Mouse (Mus musculus): ENCODE measurements around the gene Epb41l5. TPM values are rescaled to one million over a fixed set of nuclear protein-coding genes. Genes with fewer than 3 reads are reported as not detected.

Epb41l5 gene
- 31.8 and 40.4 TPM in 2 replicates for polyA plus RNA-seq (2016; fragmentation: Nextera tagmentation; extraction: Ambion mirVana)

GRCm38 (mm10) chr1:119648205-119649111 is at the start of gene Epb41l5:
Gene Epb41l5 (minus strand): TSS chr1:119649000.
- H3K27me3 ChIP-seq (ENCODE audit: insufficient read depth, poor library complexity, severe bottlenecking) = no peaks in the 10 kb centered on the region
- H3K4me1 ChIP-seq (replicated peaks) = peaks cover 20% of the 10 kb centered on the region
- no peaks in the 10 kb centered on the region for H3K36me3 ChIP-seq
- DNase-seq (ENCODE audit: low spot score) = peak; percentile 89
- H3K9me3 ChIP-seq = no peaks in the 10 kb centered on the region
- peak within 1 kb of the TSS; percentile 95 for H3K27ac ChIP-seq
- WGBS = under 1% methylated on average over 86 of the region's 86 CpGs
- H3K4me3 ChIP-seq = peak within 1 kb of the TSS; percentile 88

GRCm38 (mm10) chr1:119696860-119697259 is 48.1 kb upstream of the Epb41l5 start:
- Histone ChIP-seq H3K4me1 (replicated peaks) (no peaks in the 10 kb centered on the region), H3K27me3 (ENCODE audit: insufficient read depth, poor library complexity, severe bottlenecking) (no peaks in the 10 kb centered on the region), H3K9me3 (no peaks in the 10 kb centered on the region), H3K36me3 (peaks cover 55% of the 10 kb centered on the region), H3K4me3 (no peak overlapping the region), H3K27ac (no peak overlapping the region)
- 98% methylated on average over 1 of the region's 1 CpGs for WGBS
- DNase-seq (ENCODE audit: low spot score) = no peak

- H3K36me3 ChIP-seq = peaks cover 49% of the 10 kb centered on the region
- H3K4me3 ChIP-seq = no peak overlapping the region
- H3K4me1 ChIP-seq (replicated peaks) = no peaks in the 10 kb centered on the region
- WGBS = 92% methylated on average over 3 of the region's 3 CpGs
- H3K9me3 ChIP-seq = no peaks in the 10 kb centered on the region
- H3K27ac ChIP-seq = no peak overlapping the region
- H3K27me3 ChIP-seq (ENCODE audit: insufficient read depth, poor library complexity, severe bottlenecking) = no peaks in the 10 kb centered on the region
- DNase-seq (ENCODE audit: low spot score) = no peak
These were observed 37.2 kb upstream of the Epb41l5 start for GRCm38 (mm10) chr1:119685773-119686558.

GRCm38 (mm10) chr1:119681663-119682213 is 32.9 kb upstream of the Epb41l5 start:
- WGBS = 91% methylated on average over 2 of the region's 2 CpGs
- DNase-seq (ENCODE audit: low spot score) = no peak
- no peaks in the 10 kb centered on the region for H3K4me1 ChIP-seq (replicated peaks)
- H3K27me3 ChIP-seq (ENCODE audit: insufficient read depth, poor library complexity, severe bottlenecking) = no peaks in the 10 kb centered on the region
- H3K36me3 ChIP-seq = peaks cover 52% of the 10 kb centered on the region
- no peak overlapping the region for H3K27ac ChIP-seq
- no peak overlapping the region for H3K4me3 ChIP-seq
- no peaks in the 10 kb centered on the region for H3K9me3 ChIP-seq

GRCm38 (mm10) chr1:119674984-119675383 is 26.2 kb upstream of the Epb41l5 start:
- WGBS = 79% methylated on average over 1 of the region's 1 CpGs
- Histone ChIP-seq H3K4me3 (no peak overlapping the region), H3K27me3 (ENCODE audit: insufficient read depth, poor library complexity, severe bottlenecking) (no peaks in the 10 kb centered on the region), H3K4me1 (replicated peaks) (no peaks in the 10 kb centered on the region), H3K36me3 (peaks cover 39% of the 10 kb centered on the region), H3K9me3 (no peaks in the 10 kb centered on the region), H3K27ac (no peak overlapping the region)
- no peak for DNase-seq (ENCODE audit: low spot score)

- Histone ChIP-seq H3K36me3 (peaks cover 22% of the 10 kb centered on the region), H3K27me3 (ENCODE audit: insufficient read depth, poor library complexity, severe bottlenecking) (no peaks in the 10 kb centered on the region), H3K4me1 (replicated peaks) (no peaks in the 10 kb centered on the region), H3K4me3 (no peak overlapping the region), H3K9me3 (no peaks in the 10 kb centered on the region), H3K27ac (no peak overlapping the region)
- DNase-seq (ENCODE audit: low spot score) = no peak
- WGBS = 93% methylated on average over 7 of the region's 7 CpGs
These were observed 18.1 kb upstream of the Epb41l5 start for GRCm38 (mm10) chr1:119666904-119667303.

GRCm38 (mm10) chr1:119654307-119654706 is 5.5 kb upstream of the Epb41l5 start:
- peaks cover 6% of the 10 kb centered on the region; the same call in 1 of the 2 replicates for H3K36me3 ChIP-seq
- H3K9me3 ChIP-seq = no peaks in the 10 kb centered on the region
- no peak for DNase-seq (ENCODE audit: low spot score)
- no peak overlapping the region for H3K27ac ChIP-seq
- WGBS = 93% methylated on average over 2 of the region's 2 CpGs
- no peaks in the 10 kb centered on the region for H3K27me3 ChIP-seq (ENCODE audit: insufficient read depth, poor library complexity, severe bottlenecking)
- H3K4me3 ChIP-seq = no peak overlapping the region
- H3K4me1 ChIP-seq (replicated peaks) = no peaks in the 10 kb centered on the region

- H3K27ac ChIP-seq = no peak overlapping the region
- H3K4me1 ChIP-seq (replicated peaks) = peaks cover 20% of the 10 kb centered on the region
- no peaks in the 10 kb centered on the region for H3K36me3 ChIP-seq
- no peaks in the 10 kb centered on the region for H3K9me3 ChIP-seq
- no peak for DNase-seq (ENCODE audit: low spot score)
- H3K4me3 ChIP-seq = no peak overlapping the region
- 91% methylated on average over 5 of the region's 5 CpGs for WGBS
- H3K27me3 ChIP-seq (ENCODE audit: insufficient read depth, poor library complexity, severe bottlenecking) = no peaks in the 10 kb centered on the region
These were observed 1.6 kb upstream of the Epb41l5 start for GRCm38 (mm10) chr1:119650386-119650785.

GRCm38 (mm10) chr1:119649627-119650026 is 827 bp upstream of the Epb41l5 start:
- WGBS = 72% methylated on average over 2 of the region's 2 CpGs
- DNase-seq (ENCODE audit: low spot score) = no peak

GRCm38 (mm10) chr1:119646356-119646755 is 2.4 kb downstream of the Epb41l5 start:
- Histone ChIP-seq H3K4me3 (no peak overlapping the region), H3K27me3 (ENCODE audit: insufficient read depth, poor library complexity, severe bottlenecking) (no peaks in the 10 kb centered on the region), H3K27ac (no peak overlapping the region), H3K4me1 (replicated peaks) (peaks cover 32% of the 10 kb centered on the region), H3K9me3 (no peaks in the 10 kb centered on the region), H3K36me3 (peaks cover 6% of the 10 kb centered on the region; the same call in 1 of the 2 replicates)
- no peak for DNase-seq (ENCODE audit: low spot score)
- 82% methylated on average over 2 of the region's 2 CpGs for WGBS

More at GRCm38 (mm10) chr1:119649627-119650026, 827 bp upstream of the Epb41l5 start:
- Histone ChIP-seq H3K9me3 (no peaks in the 10 kb centered on the region), H3K27me3 (ENCODE audit: insufficient read depth, poor library complexity, severe bottlenecking) (no peaks in the 10 kb centered on the region), H3K4me1 (replicated peaks) (peaks cover 20% of the 10 kb centered on the region), H3K27ac (no peak overlapping the region), H3K4me3 (no peak overlapping the region), H3K36me3 (no peaks in the 10 kb centered on the region)

GRCm38 (mm10) chr1:119642367-119642766 is 6.4 kb downstream of the Epb41l5 start:
- H3K4me3 ChIP-seq = no peak overlapping the region
- H3K36me3 ChIP-seq = peaks cover 11% of the 10 kb centered on the region
- H3K27ac ChIP-seq = no peak overlapping the region
- peaks cover 20% of the 10 kb centered on the region for H3K4me1 ChIP-seq (replicated peaks)
- no peaks in the 10 kb centered on the region for H3K9me3 ChIP-seq
- WGBS = 33% methylated on average over 12 of the region's 12 CpGs
- no peaks in the 10 kb centered on the region for H3K27me3 ChIP-seq (ENCODE audit: insufficient read depth, poor library complexity, severe bottlenecking)
- peak; percentile 64 for DNase-seq (ENCODE audit: low spot score)

GRCm38 (mm10) chr1:119641090-119641812 is 7.5 kb downstream of the Epb41l5 start:
- Histone ChIP-seq H3K36me3 (peaks cover 21% of the 10 kb centered on the region), H3K27me3 (ENCODE audit: insufficient read depth, poor library complexity, severe bottlenecking) (no peaks in the 10 kb centered on the region), H3K4me3 (no peak overlapping the region), H3K4me1 (replicated peaks) (peaks cover 13% of the 10 kb centered on the region), H3K27ac (no peak overlapping the region), H3K9me3 (no peaks in the 10 kb centered on the region)
- no peak for DNase-seq (ENCODE audit: low spot score)
